Mouse (Mus musculus): Measurements from ENCODE around the gene Acan. TPM values are rescaled to one million over a fixed set of nuclear protein-coding genes. Genes with fewer than 3 reads are reported as not detected.

The Acan gene
- polyA plus RNA-seq (2012; ENCODE audit: low replicate concordance), result not detected in 2 replicates

DNA sequence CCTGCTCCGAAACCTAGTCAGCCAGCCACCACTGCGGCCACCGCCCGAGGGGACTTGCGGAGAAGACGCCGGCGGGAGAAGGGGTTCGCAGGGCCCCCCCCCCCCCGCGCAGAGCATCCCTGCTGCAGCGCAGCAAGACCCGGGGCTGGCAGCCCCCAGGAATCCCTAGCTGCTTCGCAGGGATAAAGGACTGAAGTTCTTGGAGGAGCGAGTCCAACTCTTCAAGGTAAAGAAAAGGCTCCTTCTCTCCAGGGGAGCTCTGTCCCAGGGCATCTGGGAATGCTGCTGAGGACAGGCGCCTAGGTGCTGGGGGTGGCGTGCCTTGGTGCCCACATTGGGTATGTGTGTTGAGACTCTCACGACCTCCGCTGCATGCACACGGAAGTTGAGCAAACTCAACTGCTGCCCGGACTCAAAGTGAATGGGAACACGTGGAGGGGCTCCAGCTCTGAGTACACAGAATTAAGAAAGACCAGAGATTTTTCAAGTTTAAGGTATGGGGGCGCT lies at the start of gene Acan:
TSS of gene Acan (plus strand) at position 101 of the 507 bp plus-strand sequence.

GRCm38 (mm10) chr7:79130843-79131444 lies 77.7 kb downstream of the Acan start, which contains the start of gene Hapln3:
Gene Hapln3, minus strand, starts transcription at chr7:79131018.

GRCm38 (mm10) chr7:79148711-79149266 lies 95.5 kb downstream of the Acan start, which contains the start of gene Mfge8:
Gene Mfge8, minus strand, starts transcription at chr7:79149060.

Other genes with a start within 250 kb of the Acan start
- gene Det1, start 206.2 kb upstream of the Acan start, polyA plus RNA-seq (2012; ENCODE audit: low replicate concordance), result 5.8 and 9.2 TPM in 2 replicates
- gene Aen, start 157.6 kb upstream of the Acan start, polyA plus RNA-seq (2012; ENCODE audit: low replicate concordance), result 16.8 and 41.5 TPM in 2 replicates
- gene Isg20, start 140.1 kb upstream of the Acan start, polyA plus RNA-seq (2012; ENCODE audit: low replicate concordance), result 27.4 and 83.1 TPM in 2 replicates
- gene Hapln3, start 77.5 kb downstream of the Acan start, polyA plus RNA-seq (2012; ENCODE audit: low replicate concordance), result 0.12 and 0.13 TPM in 2 replicates
- gene Mfge8, start 95.6 kb downstream of the Acan start, polyA plus RNA-seq (2012; ENCODE audit: low replicate concordance), result 34.8 and 51.4 TPM in 2 replicates
- 24.7 and 34.5 TPM in 2 replicates for gene Abhd2, start 219.7 kb downstream of the Acan start, polyA plus RNA-seq (2012; ENCODE audit: low replicate concordance)

Measured in hematopoietic multipotent progenitor cell, adult 10-12 weeks (in vitro differentiated cells).